Mouse (Mus musculus): Measurements from ENCODE around the gene Ints6.

Gene Ints6

DNA sequence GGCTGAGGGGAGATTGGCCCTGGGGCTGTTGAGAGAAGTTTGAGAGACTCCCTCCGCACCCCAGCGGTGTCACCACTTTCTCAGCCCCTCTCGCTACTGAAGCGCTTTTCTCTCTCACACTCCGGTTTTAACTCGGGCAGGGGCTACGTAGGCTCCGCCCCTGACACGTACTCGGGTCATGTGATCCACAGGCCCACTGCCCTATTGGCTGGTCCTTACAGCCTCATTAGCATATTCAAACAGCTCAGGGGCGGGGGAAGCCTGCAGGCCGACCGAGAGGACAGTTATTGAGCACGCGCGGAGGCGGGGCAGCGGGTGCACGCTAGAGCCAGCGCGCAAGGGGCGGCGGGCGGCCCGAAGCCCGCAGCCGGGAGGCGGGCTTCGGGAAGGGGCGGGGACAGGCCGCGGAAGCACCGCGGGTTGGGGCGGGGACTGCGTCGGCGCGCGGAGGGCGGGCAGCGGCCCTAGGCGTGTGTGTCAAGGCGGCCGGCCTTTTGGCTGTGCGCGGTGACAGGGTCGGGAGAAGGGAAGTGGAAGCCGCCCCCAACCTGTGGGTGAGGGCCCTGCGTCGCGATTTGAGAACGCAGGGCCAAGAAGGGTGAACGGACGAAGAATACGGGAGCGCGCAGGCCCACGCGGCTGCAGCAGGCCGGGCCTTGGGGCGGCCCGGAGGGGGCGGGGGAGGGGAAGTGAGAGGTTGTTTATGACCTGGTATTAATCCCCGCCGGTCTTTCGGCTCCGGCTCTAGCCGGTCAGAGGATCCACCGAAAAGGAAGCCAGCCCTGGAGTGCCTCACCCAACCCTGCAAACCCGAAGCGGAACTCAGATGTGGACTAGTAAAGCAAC, at the start of gene Ints6:
Gene Ints6, minus strand, starts transcription at position 134 of the 846 bp plus-strand sequence.
- DNase-seq (ENCODE audit: low read depth, low spot score), result peak; percentile 99

DNA sequence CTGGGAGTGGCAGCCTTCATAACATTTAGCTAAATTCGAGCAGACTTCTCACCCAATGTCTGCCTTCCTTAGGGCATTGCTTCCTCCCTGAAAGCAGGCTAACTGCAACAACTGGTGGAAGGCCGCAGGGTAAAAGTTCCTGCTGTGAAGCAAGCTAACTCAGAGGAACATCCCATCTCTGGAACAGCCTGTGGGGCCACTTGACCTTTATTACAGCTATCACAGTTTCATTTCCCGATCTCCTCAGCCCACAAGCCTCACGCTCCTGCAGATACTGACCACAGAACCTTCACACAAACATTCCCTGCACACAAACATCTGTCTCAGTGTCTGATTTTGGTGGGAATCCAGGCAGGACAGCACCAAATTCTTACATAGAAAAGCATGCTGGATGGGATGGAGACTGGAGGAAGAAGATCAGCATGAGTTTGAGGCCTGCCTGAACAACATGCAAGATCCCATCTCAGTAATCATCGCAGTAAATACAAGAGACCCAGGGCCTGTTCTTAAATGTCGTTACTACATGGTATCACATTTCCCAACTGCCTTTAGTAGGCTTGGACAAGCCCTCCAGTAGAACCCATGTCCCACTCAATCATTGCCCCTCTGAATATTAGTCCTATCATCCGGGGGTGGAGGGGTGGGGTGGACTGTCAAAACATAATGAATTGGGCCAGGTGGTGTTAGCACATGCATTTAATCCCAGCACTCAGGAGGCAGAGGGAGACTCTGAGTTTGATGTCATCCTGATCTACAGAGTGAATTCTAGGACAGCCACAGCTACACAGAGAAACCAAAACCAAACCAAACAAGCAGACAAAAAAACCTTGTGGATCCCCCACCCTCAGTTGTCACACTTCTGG, 47.9 kb upstream of the Ints6 start:
- DNase-seq (ENCODE audit: low read depth, low spot score), result no peak

- no peak for DNase-seq (ENCODE audit: low read depth, low spot score)
These were observed 46.0 kb upstream of the Ints6 start for GRCm38 (mm10) chr14:62806921-62807320.

- no peak for DNase-seq (ENCODE audit: low read depth, low spot score)
These were observed 42.2 kb upstream of the Ints6 start for GRCm38 (mm10) chr14:62803204-62803603.

- no peak for DNase-seq (ENCODE audit: low read depth, low spot score)
These were observed 39.8 kb upstream of the Ints6 start for GRCm38 (mm10) chr14:62800791-62801190.

DNA sequence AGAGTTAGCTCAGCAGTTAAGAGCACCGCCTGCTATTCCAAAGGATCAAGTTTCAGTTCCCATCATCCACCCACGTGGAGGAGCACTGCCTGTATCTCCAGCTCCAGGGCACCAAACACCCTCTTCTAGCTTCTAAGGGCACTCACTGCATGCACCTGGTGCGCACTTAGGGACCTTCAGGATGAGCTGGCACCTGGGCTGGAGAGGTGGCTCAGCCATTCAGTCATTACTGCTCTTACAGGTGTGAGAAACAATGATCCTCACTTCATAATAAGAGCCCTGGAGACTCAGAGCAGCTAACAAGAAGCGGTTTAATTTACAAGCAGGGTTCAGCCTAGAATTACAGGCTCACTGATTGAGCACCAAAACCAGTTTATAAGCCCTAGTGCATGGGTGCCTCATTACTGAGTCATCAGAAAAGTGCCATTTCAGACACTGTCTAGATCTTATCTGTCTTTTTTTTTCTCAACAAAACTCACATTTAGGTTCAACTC, 37.7 kb upstream of the Ints6 start:
- DNase-seq (ENCODE audit: low read depth, low spot score), result no peak

GRCm38 (mm10) chr14:62795719-62796118, 34.8 kb upstream of the Ints6 start:
- no peak for DNase-seq (ENCODE audit: low read depth, low spot score)

GRCm38 (mm10) chr14:62789282-62789681, 28.3 kb upstream of the Ints6 start:
- no peak for DNase-seq (ENCODE audit: low read depth, low spot score)

DNA sequence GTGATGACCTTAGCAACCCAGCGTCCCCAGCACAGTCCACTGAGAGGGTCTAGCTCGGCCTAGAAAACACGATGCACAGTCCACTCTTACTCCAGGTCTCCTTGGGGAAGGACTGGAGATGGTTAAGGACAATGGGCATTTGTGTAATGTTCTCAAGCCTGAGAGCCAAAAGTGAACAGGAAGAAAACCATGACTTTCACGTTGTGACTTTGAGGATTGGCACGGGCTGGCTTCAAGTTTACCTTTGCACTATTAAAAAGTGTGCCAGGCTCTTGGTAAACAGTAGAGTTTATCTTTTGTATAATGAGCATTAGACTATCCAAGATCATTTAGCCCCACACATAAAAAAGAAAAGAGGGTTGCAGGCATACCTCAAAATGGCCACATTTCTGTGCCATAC, 22.0 kb upstream of the Ints6 start:
- no peak for DNase-seq (ENCODE audit: low read depth, low spot score)

DNA sequence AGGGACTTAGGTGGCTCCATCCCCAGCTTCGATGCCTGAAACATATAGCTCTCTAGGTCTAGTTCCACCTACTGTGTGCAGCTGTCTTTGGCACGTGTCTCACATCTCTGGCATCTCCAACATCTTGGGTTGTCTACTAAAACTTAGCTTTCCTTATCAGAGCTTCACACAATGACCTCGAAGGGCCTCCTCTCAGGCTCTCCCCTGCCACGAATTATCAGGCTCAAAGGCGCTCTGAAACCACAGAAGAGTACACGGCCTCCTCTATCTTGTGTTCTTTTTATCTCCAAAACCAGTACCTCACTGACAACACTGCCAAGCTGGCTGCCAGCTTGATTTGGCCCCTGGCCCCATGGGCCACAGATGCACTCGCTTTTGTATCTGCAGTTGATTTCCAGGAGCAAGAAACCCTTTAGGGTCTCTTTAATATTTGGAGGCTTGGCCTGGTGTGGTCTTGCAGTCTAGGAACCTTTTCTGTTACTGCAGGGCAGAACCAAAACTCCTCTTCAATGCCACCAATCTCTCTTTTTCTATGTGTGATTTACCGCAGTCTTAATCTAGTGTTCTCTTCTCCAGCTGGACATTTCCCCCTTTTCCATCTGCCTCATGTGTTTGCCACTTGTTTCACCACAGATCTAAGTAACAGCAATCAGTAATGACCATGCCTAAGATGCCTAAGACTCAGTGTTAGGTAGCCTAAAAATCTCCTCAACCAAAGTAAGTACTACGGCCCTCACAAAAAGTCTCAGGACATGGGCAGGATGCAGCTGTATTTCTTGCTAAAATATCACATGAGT, 19.7 kb upstream of the Ints6 start:
- DNase-seq (ENCODE audit: low read depth, low spot score), result no peak

- no peak for DNase-seq (ENCODE audit: low read depth, low spot score)
These were observed 17.1 kb upstream of the Ints6 start for GRCm38 (mm10) chr14:62778095-62778494.

DNA sequence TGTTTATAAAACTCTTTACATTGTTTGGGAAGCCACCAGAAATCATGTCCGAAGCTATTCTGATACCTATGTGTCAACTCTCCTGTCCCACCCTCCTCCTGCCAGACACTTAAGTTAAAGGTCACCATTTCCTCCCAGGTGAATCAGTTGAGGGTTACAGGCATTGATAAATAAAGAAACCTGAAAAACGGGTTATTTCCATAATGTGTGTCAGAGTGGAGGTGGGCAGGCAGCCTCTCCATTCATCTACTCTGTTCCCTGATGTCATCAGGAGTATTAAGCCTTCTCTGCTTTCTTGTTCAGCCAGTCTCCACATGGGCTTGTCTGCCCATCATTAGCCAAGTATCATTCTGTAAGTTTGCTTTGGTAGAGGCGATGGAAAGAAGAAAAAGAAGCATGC, 14.1 kb upstream of the Ints6 start:
- DNase-seq (ENCODE audit: low read depth, low spot score), result no peak

DNA sequence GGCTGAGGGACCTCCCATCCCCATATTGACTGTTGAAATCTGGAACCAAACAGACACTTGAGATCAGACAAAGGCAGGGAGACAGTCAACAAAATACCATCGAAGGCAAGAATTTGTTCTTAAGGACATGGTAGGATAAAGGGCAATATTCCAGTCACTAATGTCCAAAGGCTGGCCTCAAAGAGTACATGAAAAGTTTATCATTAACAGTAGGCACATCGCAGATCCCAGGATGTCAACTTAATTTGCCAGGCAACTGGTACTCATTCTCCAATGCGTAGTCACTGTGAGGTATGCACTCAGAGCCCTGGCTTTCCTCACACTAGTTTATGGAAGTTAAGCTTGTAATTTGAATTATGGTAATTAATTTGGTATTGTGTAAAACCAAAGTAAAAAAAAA, 13.3 kb upstream of the Ints6 start:
- DNase-seq (ENCODE audit: low read depth, low spot score), result no peak

GRCm38 (mm10) chr14:62773766-62774165, 12.8 kb upstream of the Ints6 start:
- DNase-seq (ENCODE audit: low read depth, low spot score), result no peak

- no peak for DNase-seq (ENCODE audit: low read depth, low spot score)
These were observed 4.4 kb upstream of the Ints6 start for GRCm38 (mm10) chr14:62765398-62765797.

DNA sequence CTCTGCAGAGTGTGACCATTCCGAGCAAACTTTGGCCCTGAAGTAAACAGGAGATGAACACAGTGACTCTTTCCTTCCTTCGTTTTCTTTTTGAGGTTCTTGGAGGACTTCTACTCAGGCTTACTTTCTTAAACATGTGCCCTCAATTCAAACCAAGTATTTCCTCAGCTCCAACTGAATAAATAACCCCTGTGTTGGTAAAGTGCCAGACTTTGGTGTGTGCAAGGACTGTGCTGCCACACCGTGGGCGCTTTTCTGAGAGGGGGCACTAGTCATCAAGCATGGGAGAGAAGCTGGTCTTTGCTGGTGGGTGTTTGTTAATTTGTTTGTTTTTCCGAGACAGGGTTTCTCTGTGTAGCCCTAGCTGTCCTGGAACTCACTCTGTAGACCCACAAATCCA, 3.4 kb upstream of the Ints6 start:
- DNase-seq (ENCODE audit: low read depth, low spot score), result no peak

DNA sequence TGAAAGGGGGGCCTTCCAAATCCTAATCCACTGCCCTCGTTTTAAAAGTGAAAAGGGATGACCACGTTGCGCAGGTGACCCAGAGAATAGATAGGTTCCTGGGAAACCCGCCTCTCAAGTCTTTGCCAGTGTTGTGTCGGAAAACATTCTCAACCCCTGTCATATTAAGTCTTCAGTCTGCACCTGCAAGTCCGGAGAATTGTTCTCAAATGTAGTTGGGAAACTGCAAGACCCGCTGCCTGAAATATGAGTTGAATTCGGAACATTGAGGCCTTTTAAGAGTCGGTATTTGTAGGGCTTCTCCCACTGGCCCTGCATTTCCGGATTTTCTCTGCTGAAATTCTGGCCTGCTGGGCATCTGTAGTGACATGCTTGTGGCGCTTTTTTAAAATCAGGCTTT, 974 bp upstream of the Ints6 start:
- no peak for DNase-seq (ENCODE audit: low read depth, low spot score)

- DNase-seq (ENCODE audit: low read depth, low spot score), result no peak
These were observed 491 bp downstream of the Ints6 start for GRCm38 (mm10) chr14:62760321-62761035.

- no peak for DNase-seq (ENCODE audit: low read depth, low spot score)
These were observed 1.1 kb downstream of the Ints6 start for GRCm38 (mm10) chr14:62759771-62760320.

- DNase-seq (ENCODE audit: low read depth, low spot score), result no peak
These were observed 2.3 kb downstream of the Ints6 start for GRCm38 (mm10) chr14:62758714-62759113.
